Mouse (Mus musculus): Measurements from ENCODE around the gene C1ql4. TPM values are rescaled to one million over a fixed set of nuclear protein-coding genes. Genes with fewer than 3 reads are reported as not detected.

Gene C1ql4
- polyA plus RNA-seq, 1 experiment from 2014 or later = 0.41 TPM

- peak within 1 kb of the TSS; percentile 40 to 48 for H3K4me3 ChIP-seq (ENCODE audit: control insufficient read depth in 1 of 2, insufficient read depth in 1 of 2, low read depth in 1 of 2, low read length in 2 of 2)
- H3K27me3 ChIP-seq (ENCODE audit: control insufficient read depth, insufficient read depth, low read length) = peaks cover 96% of the 10 kb centered on the region
- no peaks in the 10 kb centered on the region for H3K36me3 ChIP-seq (ENCODE audit: control insufficient read depth, insufficient read depth, low read length)
- peak within 1 kb of the TSS; percentile 91 for H3K4me2 ChIP-seq (ENCODE audit: low read length)
- H3K4me1 ChIP-seq (ENCODE audit: control insufficient read depth in 2 of 2, insufficient read depth in 2 of 2, low read length in 2 of 2) = peaks cover 10 to 32% of the 10 kb centered on the region in 2 experiments; a peak in 3 of 4 replicates
- H3K9me3 ChIP-seq (ENCODE audit: control insufficient read depth, low read length) = no peaks in the 10 kb centered on the region
- peak within 1 kb of the TSS; percentile 62 for H3K9ac ChIP-seq (ENCODE audit: low read length)
- no peak for ATAC-seq (ENCODE audit: insufficient number of reproducible peaks, insufficient read depth, low FRiP score, low read depth)
- H3K27ac ChIP-seq (replicated peaks in 1 of 2; ENCODE audit: control insufficient read depth in 1 of 2, insufficient read depth in 1 of 2, low read depth in 2 of 2, low read length in 2 of 2) = no peak within 1 kb of the TSS
- 43% methylated on average over 8 of the region's 8 CpGs for WGBS
These were observed 5.3 kb upstream of the C1ql4 start, which contains the start of gene Dnajc22 for GRCm38 (mm10) chr15:99092870-99093269. TSS of gene Dnajc22 (plus strand) at chr15:99093170.

GRCm38 (mm10) chr15:99089069-99089468 lies 1.5 kb upstream of the C1ql4 start:
- Histone ChIP-seq H3K4me2 (ENCODE audit: low read length) (peak overlapping the region; percentile 63), H3K9me3 (ENCODE audit: control insufficient read depth, low read length) (no peaks in the 10 kb centered on the region), H3K4me1 (ENCODE audit: control insufficient read depth in 2 of 2, insufficient read depth in 2 of 2, low read length in 2 of 2) (peaks cover 6 to 8% of the 10 kb centered on the region in 2 experiments; a peak in 2 of 4 replicates), H3K27ac (replicated peaks in 1 of 2; ENCODE audit: control insufficient read depth in 1 of 2, insufficient read depth in 1 of 2, low read depth in 2 of 2, low read length in 2 of 2) (no peak overlapping the region), H3K4me3 (ENCODE audit: control insufficient read depth in 1 of 2, insufficient read depth in 1 of 2, low read depth in 1 of 2, low read length in 2 of 2) (peak overlapping the region in 1 of 2 experiments; percentile 29; a peak in 2 of 4 replicates), H3K27me3 (ENCODE audit: control insufficient read depth, insufficient read depth, low read length) (peaks cover 96% of the 10 kb centered on the region), H3K36me3 (ENCODE audit: control insufficient read depth, insufficient read depth, low read length) (no peaks in the 10 kb centered on the region), H3K9ac (ENCODE audit: low read length) (no peak overlapping the region)
- ATAC-seq (ENCODE audit: insufficient number of reproducible peaks, insufficient read depth, low FRiP score, low read depth) = no peak
- WGBS = 9% methylated on average over 14 of the region's 14 CpGs

GRCm38 (mm10) chr15:99088292-99088691 lies 675 bp upstream of the C1ql4 start:
- peaks cover 89% of the 10 kb centered on the region for H3K27me3 ChIP-seq (ENCODE audit: control insufficient read depth, insufficient read depth, low read length)
- WGBS = under 1% methylated on average over 27 of the region's 27 CpGs
- no peak overlapping the region for H3K27ac ChIP-seq (replicated peaks in 1 of 2; ENCODE audit: control insufficient read depth in 1 of 2, insufficient read depth in 1 of 2, low read depth in 2 of 2, low read length in 2 of 2)
- peaks cover 3 to 4% of the 10 kb centered on the region in 2 experiments; a peak in 2 of 4 replicates for H3K4me1 ChIP-seq (ENCODE audit: control insufficient read depth in 2 of 2, insufficient read depth in 2 of 2, low read length in 2 of 2)
- peak; percentile 60 for ATAC-seq (ENCODE audit: insufficient number of reproducible peaks, insufficient read depth, low FRiP score, low read depth)
- 0 out of 2 replicates have a peak, but pooled peaks cover 2% of the 10 kb centered on the region for H3K36me3 ChIP-seq (ENCODE audit: control insufficient read depth, insufficient read depth, low read length)
- no peaks in the 10 kb centered on the region for H3K9me3 ChIP-seq (ENCODE audit: control insufficient read depth, low read length)
- peak overlapping the region; percentile 63 for H3K4me2 ChIP-seq (ENCODE audit: low read length)
- peak overlapping the region; percentile 29 to 35 for H3K4me3 ChIP-seq (ENCODE audit: control insufficient read depth in 1 of 2, insufficient read depth in 1 of 2, low read depth in 1 of 2, low read length in 2 of 2)
- no peak overlapping the region for H3K9ac ChIP-seq (ENCODE audit: low read length)

GRCm38 (mm10) chr15:99085997-99086396 lies 1.6 kb downstream of the C1ql4 start:
- H3K4me3 ChIP-seq (ENCODE audit: control insufficient read depth in 1 of 2, insufficient read depth in 1 of 2, low read depth in 1 of 2, low read length in 2 of 2) = no peak overlapping the region
- no peak overlapping the region for H3K9ac ChIP-seq (ENCODE audit: low read length)
- ATAC-seq (ENCODE audit: insufficient number of reproducible peaks, insufficient read depth, low FRiP score, low read depth) = no peak
- H3K36me3 ChIP-seq (ENCODE audit: control insufficient read depth, insufficient read depth, low read length) = peaks cover 25% of the 10 kb centered on the region
- no peak overlapping the region for H3K27ac ChIP-seq (replicated peaks in 1 of 2; ENCODE audit: control insufficient read depth in 1 of 2, insufficient read depth in 1 of 2, low read depth in 2 of 2, low read length in 2 of 2)
- H3K27me3 ChIP-seq (ENCODE audit: control insufficient read depth, insufficient read depth, low read length) = peaks cover 66% of the 10 kb centered on the region
- peaks cover 3 to 4% of the 10 kb centered on the region in 2 experiments; a peak in 2 of 4 replicates for H3K4me1 ChIP-seq (ENCODE audit: control insufficient read depth in 2 of 2, insufficient read depth in 2 of 2, low read length in 2 of 2)
- no peak overlapping the region for H3K4me2 ChIP-seq (ENCODE audit: low read length)
- WGBS = 81% methylated on average over 4 of the region's 4 CpGs
- no peaks in the 10 kb centered on the region for H3K9me3 ChIP-seq (ENCODE audit: control insufficient read depth, low read length)

- Histone ChIP-seq H3K36me3 (ENCODE audit: control insufficient read depth, insufficient read depth, low read length) (peaks cover 36% of the 10 kb centered on the region), H3K4me1 (ENCODE audit: control insufficient read depth in 2 of 2, insufficient read depth in 2 of 2, low read length in 2 of 2) (peaks cover 3 to 4% of the 10 kb centered on the region in 2 experiments; a peak in 2 of 4 replicates), H3K4me2 (ENCODE audit: low read length) (peak overlapping the region; percentile 5; the same call in 1 of the 2 replicates), H3K9me3 (ENCODE audit: control insufficient read depth, low read length) (no peaks in the 10 kb centered on the region), H3K9ac (ENCODE audit: low read length) (no peak overlapping the region), H3K4me3 (ENCODE audit: control insufficient read depth in 1 of 2, insufficient read depth in 1 of 2, low read depth in 1 of 2, low read length in 2 of 2) (no peak overlapping the region), H3K27ac (replicated peaks in 1 of 2; ENCODE audit: control insufficient read depth in 1 of 2, insufficient read depth in 1 of 2, low read depth in 2 of 2, low read length in 2 of 2) (no peak overlapping the region), H3K27me3 (ENCODE audit: control insufficient read depth, insufficient read depth, low read length) (peaks cover 52% of the 10 kb centered on the region)
- ATAC-seq (ENCODE audit: insufficient number of reproducible peaks, insufficient read depth, low FRiP score, low read depth) = no peak
- WGBS = 15% methylated on average over 19 of the region's 19 CpGs
These were observed 3.0 kb downstream of the C1ql4 start for GRCm38 (mm10) chr15:99084618-99085017.

- Histone ChIP-seq H3K36me3 (ENCODE audit: control insufficient read depth, insufficient read depth, low read length) (peaks cover 40% of the 10 kb centered on the region), H3K4me3 (ENCODE audit: control insufficient read depth in 1 of 2, insufficient read depth in 1 of 2, low read depth in 1 of 2, low read length in 2 of 2) (no peak overlapping the region), H3K9me3 (ENCODE audit: control insufficient read depth, low read length) (no peaks in the 10 kb centered on the region), H3K27me3 (ENCODE audit: control insufficient read depth, insufficient read depth, low read length) (peaks cover 46% of the 10 kb centered on the region), H3K27ac (replicated peaks in 1 of 2; ENCODE audit: control insufficient read depth in 1 of 2, insufficient read depth in 1 of 2, low read depth in 2 of 2, low read length in 2 of 2) (no peak overlapping the region), H3K4me2 (ENCODE audit: low read length) (peak overlapping the region; percentile 5; the same call in 1 of the 2 replicates), H3K4me1 (ENCODE audit: control insufficient read depth in 2 of 2, insufficient read depth in 2 of 2, low read length in 2 of 2) (peaks cover 3 to 4% of the 10 kb centered on the region in 2 experiments; a peak in 2 of 4 replicates), H3K9ac (ENCODE audit: low read length) (no peak overlapping the region)
- no peak for ATAC-seq (ENCODE audit: insufficient number of reproducible peaks, insufficient read depth, low FRiP score, low read depth)
- WGBS = 18% methylated on average over 11 of the region's 11 CpGs
These were observed 3.6 kb downstream of the C1ql4 start for GRCm38 (mm10) chr15:99083867-99084557.

GRCm38 (mm10) chr15:99083258-99083657 lies 4.4 kb downstream of the C1ql4 start:
- Histone ChIP-seq H3K4me1 (ENCODE audit: control insufficient read depth in 2 of 2, insufficient read depth in 2 of 2, low read length in 2 of 2) (peaks cover 4 to 7% of the 10 kb centered on the region in 2 experiments; a peak in 3 of 4 replicates), H3K9me3 (ENCODE audit: control insufficient read depth, low read length) (no peaks in the 10 kb centered on the region), H3K27ac (replicated peaks in 1 of 2; ENCODE audit: control insufficient read depth in 1 of 2, insufficient read depth in 1 of 2, low read depth in 2 of 2, low read length in 2 of 2) (no peak overlapping the region), H3K36me3 (ENCODE audit: control insufficient read depth, insufficient read depth, low read length) (peaks cover 46% of the 10 kb centered on the region), H3K9ac (ENCODE audit: low read length) (no peak overlapping the region), H3K4me2 (ENCODE audit: low read length) (no peak overlapping the region), H3K27me3 (ENCODE audit: control insufficient read depth, insufficient read depth, low read length) (peaks cover 39% of the 10 kb centered on the region), H3K4me3 (ENCODE audit: control insufficient read depth in 1 of 2, insufficient read depth in 1 of 2, low read depth in 1 of 2, low read length in 2 of 2) (no peak overlapping the region)
- ATAC-seq (ENCODE audit: insufficient number of reproducible peaks, insufficient read depth, low FRiP score, low read depth) = no peak
- 69% methylated on average over 9 of the region's 9 CpGs for WGBS

All from heart, embryonic 14.5 days (tissue).